Mouse (Mus musculus) embryonic facial prominence, embryonic 11.5 days (tissue): ENCODE measurements around the gene Palld. TPM values are rescaled to one million over a fixed set of nuclear protein-coding genes. Genes with fewer than 3 reads are reported as not detected.

Source experiments
- ATAC-seq: fragments of 200-750 bp; cut with Nextera tagmentation; replicated peaks from 2 replicates; pipeline ENCODE4 v1.8.0; 2017; ENCODE audit warnings: low read depth; ENCODE audit not compliant: insufficient number of reproducible peaks, low FRiP score, low TSS enrichment
- DNase-seq: peaks from one replicate; pipeline ENCODE4 v3.0.0-alpha.2; 2015; ENCODE audit warnings: low spot score
- H3K27ac ChIP-seq: fragments of 300-500 bp; sonication (generic); replicated peaks from 2 replicates; pipeline ENCODE4 v1.5.1; 2014; ENCODE audit warnings: mild to moderate bottlenecking, low read depth, low read length, control low read depth
- H3K27me3 ChIP-seq: fragments of 300-500 bp; sonication (generic); 2 replicates; pipeline ENCODE4 v1.6.1; 2014; ENCODE audit warnings: mild to moderate bottlenecking, low read length, moderate library complexity, mixed read lengths; ENCODE audit not compliant: control insufficient read depth, insufficient read depth
- H3K36me3 ChIP-seq: fragments of 300-500 bp; sonication (generic); replicated peaks from 2 replicates; pipeline ENCODE4 v1.6.1; 2014; ENCODE audit warnings: low read depth, mild to moderate bottlenecking, low read length, moderate library complexity, mixed read lengths; ENCODE audit not compliant: control insufficient read depth, insufficient read depth
- H3K4me1 ChIP-seq: fragments of 300-500 bp; sonication (generic); 2 replicates; pipeline ENCODE4 v1.6.1; 2014; ENCODE audit warnings: low read length, mixed read lengths; ENCODE audit not compliant: control insufficient read depth, insufficient read depth
- H3K4me2 ChIP-seq: fragments of 300-500 bp; sonication (generic); 2 replicates; pipeline ENCODE4 v1.6.1; 2014; ENCODE audit warnings: low read depth, mild to moderate bottlenecking, control low read depth, low read length, moderate library complexity
- H3K4me3 ChIP-seq: fragments of 300-500 bp; sonication (generic); 2 replicates; pipeline ENCODE4 v1.5.1; 2014; ENCODE audit warnings: low read depth, low read length, control low read depth
- H3K9ac ChIP-seq: fragments of 300-500 bp; sonication (generic); replicated peaks from 2 replicates; pipeline ENCODE4 v1.6.1; 2014; ENCODE audit warnings: mild to moderate bottlenecking, control low read depth, low read length
- H3K9me3 ChIP-seq: fragments of 300-500 bp; sonication (generic); replicated peaks from 2 replicates; pipeline ENCODE4 v1.6.1; 2016; ENCODE audit warnings: mild to moderate bottlenecking, low read length, inconsistent platforms, mixed read lengths; ENCODE audit not compliant: control insufficient read depth
- WGBS: fragments of 180-500 bp; shearing (Covaris S2); extraction: QIAGEN DNeasy Blood & Tissue Kit; methylation state at CpG from one replicate; pipeline ENCODE4 v1.1.7; 2014; 5-methylcytosine and 5-hydroxymethylcytosine counted together
- polyA plus RNA-seq: library from polyadenylated mRNA; unstranded; fragments of >200 nt; fragmentation: Nextera tagmentation; extraction: Ambion mirVana; gene quantifications from 2 replicates; pipeline ENCODE4 v1.2.1, GENCODE M21; 2014

Gene Palld
- polyA plus RNA-seq, 1 experiment from 2014 or later = 52.4 TPM

DNA sequence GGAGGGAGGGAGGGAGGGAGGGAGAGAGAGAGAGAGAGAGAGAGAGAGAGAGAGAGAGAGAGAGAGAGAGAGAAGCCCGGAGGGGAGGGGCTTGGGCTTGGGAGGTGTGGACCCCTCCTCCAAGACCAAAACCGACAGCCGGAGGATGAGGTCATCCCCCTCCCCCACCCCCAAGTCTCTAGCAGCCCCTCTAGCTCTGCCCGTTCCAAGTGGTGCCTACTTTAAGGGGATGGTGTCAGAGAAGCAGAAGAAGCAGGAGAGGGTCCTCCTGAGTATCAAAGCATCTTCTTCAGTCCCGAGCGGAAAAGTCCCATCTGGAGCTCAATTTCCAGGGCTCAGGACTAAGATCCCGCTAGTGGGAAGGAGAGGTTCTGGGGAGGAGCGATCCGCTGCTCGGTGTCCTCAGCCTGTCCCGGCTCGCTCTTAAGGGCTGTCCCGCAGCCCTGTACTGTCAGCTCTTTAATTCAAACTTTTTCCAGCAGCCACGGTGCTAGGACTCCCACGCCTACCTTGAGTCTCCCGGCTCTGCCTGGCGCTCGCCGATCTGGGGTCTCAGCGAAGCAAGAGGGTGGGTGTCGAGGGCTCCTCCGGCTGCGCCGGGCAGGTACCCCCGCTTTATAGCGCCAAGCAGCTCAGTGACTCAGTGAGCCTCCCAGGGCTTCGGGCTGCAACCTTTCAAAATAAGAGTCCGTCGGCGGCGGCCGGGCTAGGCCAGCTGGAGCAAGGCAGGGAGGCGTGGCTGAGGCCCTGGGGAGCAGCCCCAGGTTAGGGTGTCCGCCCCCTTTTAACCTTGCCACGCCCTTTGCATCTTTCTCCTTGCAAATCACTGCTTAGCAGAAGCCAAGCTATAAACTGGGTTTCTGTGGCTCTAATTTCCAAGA is 311.7 kb downstream of the Palld start:
- DNase-seq (peak; percentile 90), ATAC-seq (peak; percentile 91)
- under 1% methylated on average over 35 of the region's 35 CpGs for WGBS
- Histone ChIP-seq H3K4me3 (peak overlapping the region; percentile 63), H3K36me3 (no peaks in the 10 kb centered on the region), H3K9ac (peak overlapping the region; percentile 70), H3K27ac (peak overlapping the region; percentile 89), H3K9me3 (no peaks in the 10 kb centered on the region), H3K4me2 (peak overlapping the region; percentile 76), H3K4me1 (no peaks in the 10 kb centered on the region), H3K27me3 (no peaks in the 10 kb centered on the region)

DNA sequence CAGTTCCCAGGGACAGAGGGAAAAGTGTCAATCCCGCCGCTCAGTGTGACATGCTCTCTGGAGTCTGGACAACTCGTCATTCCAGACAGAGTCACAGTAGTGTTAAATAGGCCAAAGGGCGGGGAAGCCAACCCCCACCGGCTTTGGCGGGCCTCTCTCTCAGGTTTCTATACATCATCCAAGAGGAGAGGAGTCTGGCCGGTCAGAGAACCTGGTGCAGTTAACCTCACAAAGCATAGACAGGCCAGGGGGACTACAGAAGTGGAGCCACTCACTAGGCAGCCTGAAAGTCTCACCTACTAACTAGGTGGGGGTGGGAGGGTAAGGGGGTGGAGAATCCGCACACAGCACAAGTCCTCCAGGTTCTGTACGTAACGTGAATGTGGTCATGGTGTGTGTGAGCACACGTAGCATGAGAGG is 312.5 kb downstream of the Palld start:
- H3K4me1 ChIP-seq = no peaks in the 10 kb centered on the region
- DNase-seq = peak; percentile 31

DNA sequence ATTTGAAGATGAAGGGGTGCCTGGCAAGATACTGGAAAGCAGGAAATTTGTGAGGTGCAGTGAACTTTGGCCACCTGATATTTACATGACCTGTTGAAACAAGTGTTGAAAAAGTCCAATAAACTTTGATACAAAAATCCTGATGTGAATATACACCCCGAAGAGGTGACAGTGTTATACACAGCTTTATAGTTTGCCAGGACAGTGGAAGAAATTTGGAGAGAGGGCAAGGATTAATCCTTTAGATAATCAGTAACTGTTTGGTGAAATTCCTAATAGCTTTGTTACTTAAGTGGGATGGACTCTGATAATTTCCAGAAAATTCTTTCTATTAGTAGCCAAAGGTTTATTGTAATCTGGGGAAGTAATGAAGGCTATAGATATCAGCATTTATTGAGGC is 314.2 kb downstream of the Palld start:
- H3K9me3 ChIP-seq = no peaks in the 10 kb centered on the region
- ATAC-seq = no peak
- no peak for DNase-seq
- H3K4me2 ChIP-seq = no peak overlapping the region
- WGBS = 91% methylated on average over 1 of the region's 1 CpGs
- H3K4me3 ChIP-seq = no peak overlapping the region
- no peak overlapping the region for H3K27ac ChIP-seq
- H3K4me1 ChIP-seq = no peaks in the 10 kb centered on the region
- H3K27me3 ChIP-seq = no peaks in the 10 kb centered on the region
- H3K9ac ChIP-seq = no peak overlapping the region
- no peaks in the 10 kb centered on the region for H3K36me3 ChIP-seq

More for the DNA sequence above, 312.5 kb downstream of the Palld start:
- H3K4me2 ChIP-seq = peak overlapping the region; percentile 76
- H3K36me3 ChIP-seq = no peaks in the 10 kb centered on the region
- no peaks in the 10 kb centered on the region for H3K27me3 ChIP-seq
- 2% methylated on average over 11 of the region's 11 CpGs for WGBS
- H3K9ac ChIP-seq = peak overlapping the region; percentile 54
- no peaks in the 10 kb centered on the region for H3K9me3 ChIP-seq
- H3K4me3 ChIP-seq = peak overlapping the region; percentile 63
- ATAC-seq = peak; percentile 30; the same call in 1 of the 2 replicates
- H3K27ac ChIP-seq = no peak overlapping the region

DNA sequence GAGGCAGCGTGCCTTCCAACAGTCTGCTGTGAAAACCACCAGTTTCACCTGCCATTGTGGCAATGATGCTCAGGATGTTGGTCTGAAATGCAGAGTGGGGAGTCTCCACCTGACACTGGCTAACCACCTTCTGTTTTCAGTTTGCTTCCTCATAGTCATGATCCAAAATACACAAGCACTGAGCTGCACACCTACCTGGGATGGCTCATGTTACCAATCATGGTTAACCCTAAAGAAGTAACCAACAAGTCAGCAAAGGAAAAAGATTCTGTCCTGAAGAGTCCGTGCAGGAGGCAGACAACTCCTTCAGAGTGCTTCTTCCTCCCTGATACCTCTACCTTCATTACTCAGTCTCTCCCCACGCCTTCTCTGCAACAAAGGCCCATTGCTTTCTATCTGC is 314.8 kb downstream of the Palld start:
- no peak for ATAC-seq
- H3K27me3 ChIP-seq = no peaks in the 10 kb centered on the region

DNA sequence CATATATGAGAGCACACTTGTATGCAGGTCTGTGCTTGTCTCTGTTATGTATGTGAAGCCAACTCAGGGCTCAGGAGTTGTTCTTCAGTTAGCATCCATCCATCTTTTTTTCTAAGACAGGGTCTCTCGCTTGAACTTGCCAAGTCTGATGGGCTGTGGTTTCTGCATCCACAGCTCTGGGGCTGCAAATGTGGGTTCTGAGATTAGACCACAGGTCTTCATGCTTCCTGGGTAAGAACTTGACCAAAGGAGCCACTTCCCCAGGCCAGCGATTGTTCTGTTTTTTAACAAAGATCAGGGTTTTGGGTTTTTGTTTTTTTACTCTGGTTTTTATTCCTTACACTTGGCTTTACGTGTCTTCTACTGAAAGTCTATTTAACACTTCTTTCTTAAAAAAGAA is 316.0 kb downstream of the Palld start:
- 92% methylated on average over 3 of the region's 3 CpGs for whole genome bisulfite sequencing

More for the DNA sequence above, 314.8 kb downstream of the Palld start:
- DNase-seq = no peak
- H3K4me2 ChIP-seq = no peak overlapping the region
- no peak overlapping the region for H3K4me3 ChIP-seq
- H3K9ac ChIP-seq = no peak overlapping the region
- H3K9me3 ChIP-seq = no peaks in the 10 kb centered on the region
- H3K27ac ChIP-seq = no peak overlapping the region
- no peaks in the 10 kb centered on the region for H3K4me1 ChIP-seq
- no peaks in the 10 kb centered on the region for H3K36me3 ChIP-seq
- 87% methylated on average over 3 of the region's 3 CpGs for WGBS

DNA sequence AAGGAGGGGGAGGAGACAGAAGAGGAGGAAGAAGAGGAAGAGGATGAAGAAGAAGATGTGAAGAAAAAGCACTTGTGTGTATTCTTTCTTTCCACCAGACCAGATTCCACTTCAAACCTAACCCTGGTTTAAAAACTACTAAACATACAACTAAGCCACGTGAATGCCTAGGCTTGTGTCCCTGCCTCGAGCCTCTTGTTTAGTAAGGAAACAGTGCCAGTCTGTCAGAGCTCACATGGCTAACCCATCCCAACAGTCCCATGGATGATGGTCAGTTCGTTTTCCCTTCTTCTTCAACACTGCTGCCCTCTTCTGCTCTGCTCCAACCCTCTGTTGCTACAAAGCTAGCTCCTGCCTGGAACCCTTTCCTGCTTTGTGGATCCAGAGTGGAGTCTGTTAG is 316.7 kb downstream of the Palld start:
- ATAC-seq (no peak), DNase-seq (no peak)
- 82% methylated on average over 3 of the region's 3 CpGs for WGBS
- Histone ChIP-seq H3K27ac (no peak overlapping the region), H3K36me3 (no peaks in the 10 kb centered on the region), H3K4me1 (no peaks in the 10 kb centered on the region), H3K4me2 (no peak overlapping the region), H3K4me3 (no peak overlapping the region), H3K9ac (no peak overlapping the region), H3K9me3 (no peaks in the 10 kb centered on the region), H3K27me3 (no peaks in the 10 kb centered on the region)

More for the DNA sequence above, 316.0 kb downstream of the Palld start:
- Histone ChIP-seq H3K36me3 (no peaks in the 10 kb centered on the region), H3K4me2 (no peak overlapping the region), H3K27ac (no peak overlapping the region), H3K4me1 (no peaks in the 10 kb centered on the region), H3K9me3 (no peaks in the 10 kb centered on the region), H3K4me3 (no peak overlapping the region), H3K27me3 (no peaks in the 10 kb centered on the region), H3K9ac (no peak overlapping the region)
- no peak for ATAC-seq
- DNase-seq = no peak

DNA sequence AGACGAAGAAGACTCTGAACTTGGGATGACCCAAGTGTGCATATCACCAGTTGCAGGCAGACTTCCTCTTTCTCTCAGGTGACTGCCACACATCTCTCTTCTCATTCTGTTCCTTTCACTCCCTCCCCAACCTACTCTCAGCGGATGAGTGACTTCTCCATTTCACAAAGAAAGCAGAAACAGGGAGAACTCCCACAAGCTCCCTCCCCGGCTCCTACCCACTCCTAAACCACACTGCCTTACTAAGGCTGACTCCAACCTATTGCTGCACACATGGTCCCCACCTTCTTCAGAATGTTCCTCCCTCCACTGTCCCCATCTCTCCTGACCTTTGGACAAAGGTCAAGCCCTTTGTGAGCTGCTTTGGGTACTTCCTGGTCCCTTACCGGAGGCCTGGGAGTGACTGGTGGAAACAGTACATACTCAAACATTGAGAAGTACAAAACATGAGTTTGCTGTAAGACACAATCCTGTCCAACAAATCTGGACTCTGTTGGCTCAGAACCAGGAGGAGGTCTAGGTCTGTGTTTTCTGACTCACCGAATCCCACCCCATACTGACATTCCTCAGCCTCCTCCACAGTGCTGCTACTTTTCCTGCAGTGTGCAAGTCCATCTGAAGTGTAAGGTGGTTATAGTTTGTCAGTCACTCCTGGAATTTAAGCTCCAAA is 317.6 kb downstream of the Palld start:
- DNase-seq = no peak
- Histone ChIP-seq H3K4me1 (no peaks in the 10 kb centered on the region), H3K4me2 (no peak overlapping the region), H3K36me3 (no peaks in the 10 kb centered on the region), H3K4me3 (no peak overlapping the region), H3K27me3 (no peaks in the 10 kb centered on the region), H3K27ac (no peak overlapping the region), H3K9ac (no peak overlapping the region), H3K9me3 (no peaks in the 10 kb centered on the region)
- no peak for ATAC-seq
- 75% methylated on average over 5 of the region's 5 CpGs for WGBS

DNA sequence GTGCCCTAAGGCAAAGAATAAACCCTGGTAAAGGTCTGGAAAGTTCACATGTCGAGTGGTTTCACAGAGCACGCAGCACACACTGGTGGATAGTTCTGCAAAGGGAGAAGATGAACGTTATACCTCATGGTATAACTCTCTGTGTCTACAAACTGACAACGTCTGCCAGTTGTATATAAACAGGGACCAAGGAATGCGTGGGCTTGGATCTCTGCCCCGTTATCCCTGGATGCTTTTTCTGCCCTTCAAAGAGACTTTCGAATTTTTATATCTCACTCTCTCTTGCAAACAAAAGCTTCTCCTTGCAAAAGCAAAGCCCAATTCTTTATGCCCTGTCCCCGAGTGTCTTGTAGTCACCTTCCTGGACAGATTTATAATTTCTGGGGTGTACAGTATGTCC is 319.9 kb downstream of the Palld start:
- DNase-seq (no peak), ATAC-seq (no peak)
- 90% methylated on average over 8 of the region's 8 CpGs for WGBS
- Histone ChIP-seq H3K9ac (no peak overlapping the region), H3K4me3 (no peak overlapping the region), H3K9me3 (no peaks in the 10 kb centered on the region), H3K27me3 (no peaks in the 10 kb centered on the region), H3K36me3 (no peaks in the 10 kb centered on the region), H3K4me2 (no peak overlapping the region), H3K27ac (no peak overlapping the region), H3K4me1 (no peaks in the 10 kb centered on the region)
